Mouse (Mus musculus) CH12.LX (cell line): ENCODE results near the gene Slc4a7. TPM values are rescaled to one million over a fixed set of nuclear protein-coding genes. Genes with fewer than 3 reads are reported as not detected.

Source experiments
- DNase-seq: peaks from one replicate; pipeline ENCODE4 v3.0.0-alpha.2; 2013; ENCODE audit errors: extremely low read depth
- H3K27ac ChIP-seq: 2 replicates; pipeline ENCODE4 v1.5.1; 2012; ENCODE audit warnings: low read depth, mild to moderate bottlenecking, control low read depth, moderate library complexity; ENCODE audit not compliant: insufficient read depth
- H3K27me3 ChIP-seq: replicated peaks from 2 replicates; pipeline ENCODE3; 2012; ENCODE audit warnings: inconsistent platforms
- H3K36me3 ChIP-seq, 2 experiments: replicated peaks in 1 of 2; 2 replicates each; pipeline versions ENCODE3 to v1.6.1; 2012; ENCODE audit warnings: inconsistent platforms in 1 of 2, low read length in 1 of 2, mild to moderate bottlenecking in 1 of 2, mixed read lengths in 1 of 2, moderate library complexity in 1 of 2; ENCODE audit not compliant: control insufficient read depth in 1 of 2, insufficient read depth in 1 of 2
- H3K4me1 ChIP-seq, 2 experiments: 2 replicates each; pipeline ENCODE4 v1.6.1; 2012; ENCODE audit warnings: inconsistent platforms in 1 of 2, moderate library complexity in 1 of 2; ENCODE audit not compliant: insufficient read depth in 2 of 2, control insufficient read depth in 1 of 2
- H3K4me2 ChIP-seq: 2 replicates; pipeline ENCODE4 v1.6.1; 2012; ENCODE audit warnings: low read depth, mild to moderate bottlenecking, control low read depth; ENCODE audit not compliant: poor library complexity, insufficient read depth, severe bottlenecking
- H3K4me3 ChIP-seq, 3 experiments: fragments of 150-350 bp in 1 of 3; sonication (generic) in 1 of 3; replicated peaks in 1 of 3; 2 replicates each; pipeline versions ENCODE3 to v1.5.1; 2011 to 2012; ENCODE audit warnings: low read depth in 2 of 3, low read length in 2 of 3, mild to moderate bottlenecking in 2 of 3, moderate library complexity in 2 of 3, control low read depth in 1 of 3, improper control_type of control experiment in 1 of 3, inconsistent platforms in 1 of 3, mixed read lengths in 1 of 3; ENCODE audit not compliant: poor library complexity in 1 of 3
- H3K79me2 ChIP-seq: replicated peaks from 2 replicates; pipeline ENCODE4 v1.6.1; 2012; ENCODE audit warnings: mild to moderate bottlenecking, moderate library complexity; ENCODE audit not compliant: control insufficient read depth, poor library complexity, insufficient read depth, severe bottlenecking; ENCODE audit errors: extremely low read depth
- H3K9ac ChIP-seq: 2 replicates; pipeline ENCODE4 v1.6.1; 2012; ENCODE audit warnings: low read depth, mild to moderate bottlenecking, control low read depth, moderate library complexity; ENCODE audit not compliant: insufficient read depth
- H3K9me3 ChIP-seq: replicated peaks from 2 replicates; pipeline ENCODE3; 2012; ENCODE audit warnings: low read length, inconsistent platforms, mixed read lengths
- BHLHE40 ChIP-seq: IDR thresholded peaks from 2 replicates; pipeline ENCODE4 v1.6.1; 2011; ENCODE audit warnings: mild to moderate bottlenecking, low read depth, low read length, improper control_type of control experiment
- CHD2 ChIP-seq: IDR thresholded peaks from 2 replicates; pipeline ENCODE4 v1.6.1; 2011; ENCODE audit warnings: low read length, improper control_type of control experiment
- EP300 ChIP-seq: IDR thresholded peaks from 2 replicates; pipeline ENCODE4 v1.6.1; 2011; ENCODE audit warnings: low read length, improper control_type of control experiment
- GABPA ChIP-seq: IDR thresholded peaks from 2 replicates; pipeline ENCODE4 v1.6.1; 2012; ENCODE audit warnings: low read depth, low read length, improper control_type of control experiment, inconsistent platforms; ENCODE audit not compliant: insufficient replicate concordance
- IRF4 ChIP-seq: IDR thresholded peaks from 2 replicates; pipeline ENCODE4 v1.6.1; 2014; ENCODE audit warnings: low read depth, mild to moderate bottlenecking, inconsistent platforms, low read length, improper control_type of control experiment
- KAT2A ChIP-seq: IDR thresholded peaks from 2 replicates; pipeline ENCODE4 v1.6.1; 2012; ENCODE audit warnings: low read length, improper control_type of control experiment, inconsistent platforms; ENCODE audit not compliant: insufficient replicate concordance
- MAZ ChIP-seq: IDR thresholded peaks from 2 replicates; pipeline ENCODE4 v1.6.1; 2012; ENCODE audit warnings: low read depth, mild to moderate bottlenecking, inconsistent platforms, low read length, improper control_type of control experiment, moderate library complexity
- MEF2A ChIP-seq: IDR thresholded peaks from 2 replicates; pipeline ENCODE4 v1.6.1; 2014; ENCODE audit warnings: low read depth, mild to moderate bottlenecking, inconsistent platforms, low read length, improper control_type of control experiment, borderline replicate concordance
- MXI1 ChIP-seq: IDR thresholded peaks from 2 replicates; pipeline ENCODE4 v1.6.1; 2011; ENCODE audit warnings: mild to moderate bottlenecking, low read depth, low read length, improper control_type of control experiment
- MYC ChIP-seq: IDR thresholded peaks from 2 replicates; pipeline ENCODE4 v1.6.1; 2011; ENCODE audit warnings: low read depth, mild to moderate bottlenecking, improper control_type of control experiment, low read length
- NRF1 ChIP-seq: IDR thresholded peaks from 2 replicates; pipeline ENCODE4 v1.6.1; 2014; ENCODE audit warnings: low read depth, mild to moderate bottlenecking, inconsistent platforms, low read length, improper control_type of control experiment, moderate library complexity
- PAX5 ChIP-seq: IDR thresholded peaks from 2 replicates; pipeline ENCODE4 v1.6.1; 2012; ENCODE audit warnings: low read length, inconsistent platforms, mixed read lengths
- RAD21 ChIP-seq: IDR thresholded peaks from 2 replicates; pipeline ENCODE4 v1.6.1; 2011; ENCODE audit warnings: low read depth, mild to moderate bottlenecking, low read length, improper control_type of control experiment, moderate library complexity
- SMC3 ChIP-seq: IDR thresholded peaks from 2 replicates; pipeline ENCODE4 v1.6.1; 2011; ENCODE audit warnings: low read depth, low read length, improper control_type of control experiment
- TBP ChIP-seq: conservative IDR thresholded peaks from 2 replicates; pipeline ENCODE4 v1.6.1; 2011; ENCODE audit warnings: low read depth, low read length, improper control_type of control experiment
- USF2 ChIP-seq: conservative IDR thresholded peaks from 2 replicates; pipeline ENCODE4 v1.6.1; 2011; ENCODE audit warnings: low read depth, low read length, improper control_type of control experiment
- ZMIZ1 ChIP-seq: IDR thresholded peaks from 2 replicates; pipeline ENCODE4 v1.6.1; 2012; ENCODE audit warnings: low read depth, mild to moderate bottlenecking, inconsistent platforms, low read length, improper control_type of control experiment
- ZNF384 ChIP-seq: IDR thresholded peaks from 2 replicates; pipeline ENCODE4 v1.6.1; 2012; ENCODE audit warnings: low read depth, low read length, improper control_type of control experiment, inconsistent platforms
- dilution Hi-C: fragments of 300-500 bp; cut with MboI; formaldehyde crosslinking; loops from 2 replicates; pipeline ENCODE4 v1.14.3; 2020; ENCODE audit warnings: low sequenced_read_pairs; ENCODE audit not compliant: extremely low pct_unique_long_range_greater_than_20kb, extremely low pct_ligation_motif_present
- in situ Hi-C: fragments of 300-500 bp; cut with MboI; formaldehyde crosslinking; loops from 3 replicates; pipeline ENCODE4 v1.14.3; 2019; ENCODE audit warnings: low sequenced_read_pairs, low pct_ligation_motif_present, low pct_unique_long_range_greater_than_20kb, mixed read lengths
- polyA plus RNA-seq: library from polyadenylated mRNA; unstranded; fragments of >175 nt; gene quantifications from 2 replicates; pipeline ENCODE4 v1.2.1, GENCODE M21; 2012; ENCODE audit warnings: low read depth; ENCODE audit not compliant: insufficient read length
- total RNA-seq, 2 experiments: library from RNA; depleted of rRNA; stranded (reverse); fragments of 300-350 nt in 1 of 2; fragments of >200 nt in 1 of 2; gene quantifications; 2 replicates each; pipeline ENCODE4 v1.2.3; 2012 to 2014

The Slc4a7 gene
- total RNA-seq (2012; rRNA removed) (13.6 and 13.9 TPM in 2 replicates), total RNA-seq (2014; rRNA removed) (17.6 and 21.4 TPM in 2 replicates), polyA plus RNA-seq (15.5 and 19.0 TPM in 2 replicates)

GRCm38 (mm10) chr14:14701710-14702329 lies at the start of gene Slc4a7:
Gene Slc4a7 (plus strand): TSS chr14:14702279.
- Histone ChIP-seq H3K79me2 (0 out of 2 replicates have a peak, but pooled peaks cover 2% of the 10 kb centered on the region), H3K27ac (0 out of 2 replicates have a peak within 1 kb of the TSS, but pooled peaks have one; percentile 53), H3K9me3 (no peaks in the 10 kb centered on the region), H3K4me3 (peak within 1 kb of the TSS; percentile 64 to 97 (median 87)), H3K27me3 (no peaks in the 10 kb centered on the region), H3K4me2 (peak within 1 kb of the TSS; percentile 65), H3K4me1 (peaks cover 3 to 30% of the 10 kb centered on the region in 2 experiments; a peak in 3 of 4 replicates), H3K9ac (peak within 1 kb of the TSS; percentile 72), H3K36me3 (no peaks in the 10 kb centered on the region)
- dilution Hi-C loops, result no loop called here
- in situ Hi-C loops, result no loop called here
- DNase-seq, result no peak
- TF ChIP-seq TBP, result no peak
- no peak for TF ChIP-seq NRF1
- TF ChIP-seq IRF4, result no peak
- no peak for TF ChIP-seq BHLHE40
- no peak for TF ChIP-seq USF2
- no peak for TF ChIP-seq EP300
- no peak for TF ChIP-seq KAT2A
- no peak for TF ChIP-seq PAX5
- TF ChIP-seq CHD2, result no peak
- no peak for TF ChIP-seq GABPA
- no peak for TF ChIP-seq SMC3
- no peak for TF ChIP-seq MYC
- no peak for TF ChIP-seq ZNF384
- TF ChIP-seq MAZ, result no peak

GRCm38 (mm10) chr14:14670597-14670996 lies 31.5 kb upstream of the Slc4a7 start:
- no peaks in the 10 kb centered on the region for H3K36me3 ChIP-seq
- no peak for DNase-seq
- dilution Hi-C loops (no loop called here), in situ Hi-C loops (no loop called here)
- H3K27me3 ChIP-seq, result no peaks in the 10 kb centered on the region
- no peak overlapping the region for H3K9ac ChIP-seq
- TF ChIP-seq NRF1, result no peak
- no peak for TF ChIP-seq RAD21
- TF ChIP-seq KAT2A, result no peak
- no peak for TF ChIP-seq MXI1
- no peak for TF ChIP-seq MEF2A
- TF ChIP-seq USF2, result no peak
- TF ChIP-seq ZMIZ1, result no peak
- H3K4me3 ChIP-seq, result no peak overlapping the region
- H3K27ac ChIP-seq, result no peak overlapping the region
- H3K9me3 ChIP-seq, result no peaks in the 10 kb centered on the region
- H3K4me1 ChIP-seq, result peaks cover 0 to 19% of the 10 kb centered on the region in 2 experiments; a peak in 2 of 4 replicates
- H3K4me2 ChIP-seq, result no peak overlapping the region
- H3K79me2 ChIP-seq, result no peaks in the 10 kb centered on the region
